Mouse (Mus musculus) liver, embryonic 14.5 days (tissue): ENCODE data around the gene Ptp4a2.

Experiments
- CTCF ChIP-seq: IDR thresholded peaks from 2 replicates; pipeline ENCODE4 v1.5.1; 2016; ENCODE audit warnings: antibody characterized with exemption, low read depth, control low read depth
- EP300 ChIP-seq: IDR thresholded peaks from 2 replicates; pipeline ENCODE4 v1.6.1; 2016; ENCODE audit warnings: antibody characterized with exemption, low read depth

- no peak for TF ChIP-seq EP300
- TF ChIP-seq CTCF = no peak
Observed at GRCm38 (mm10) chr4:129790475-129790874, 20.5 kb upstream of the Ptp4a2 start.
